Mouse (Mus musculus) stomach, postnatal 0 days (tissue): ENCODE measurements around the gene Cldn24. TPM values are rescaled to one million over a fixed set of nuclear protein-coding genes. Genes with fewer than 3 reads are reported as not detected.

Experiments used
- ATAC-seq: fragments of 200-750 bp; cut with Nextera tagmentation; 2 replicates; pipeline ENCODE4 v1.8.0; 2017; ENCODE audit not compliant: low FRiP score, low TSS enrichment
- DNase-seq: peaks from one replicate; pipeline ENCODE4 v3.0.0-alpha.2; 2016; ENCODE audit warnings: low spot score
- H3K27ac ChIP-seq: fragments of 300-500 bp; sonication (generic); replicated peaks from 2 replicates; pipeline ENCODE4 v1.5.1; 2014; ENCODE audit warnings: mild to moderate bottlenecking, control low read depth
- H3K27me3 ChIP-seq: fragments of 300-500 bp; sonication (generic); 2 replicates; pipeline ENCODE4 v1.6.1; 2014; ENCODE audit warnings: low read length; ENCODE audit not compliant: control insufficient read depth, insufficient read depth
- H3K36me3 ChIP-seq: fragments of 300-500 bp; sonication (generic); 2 replicates; pipeline ENCODE4 v1.6.1; 2014; ENCODE audit warnings: low read length, mixed read lengths; ENCODE audit not compliant: control insufficient read depth, insufficient read depth
- H3K4me1 ChIP-seq: fragments of 300-500 bp; sonication (generic); replicated peaks from 2 replicates; pipeline ENCODE4 v1.6.1; 2014; ENCODE audit warnings: antibody characterized with exemption; ENCODE audit not compliant: control insufficient read depth, insufficient read depth
- H3K4me2 ChIP-seq: fragments of 300-500 bp; sonication (generic); replicated peaks from 2 replicates; pipeline ENCODE4 v1.6.1; 2014; ENCODE audit warnings: low read depth, mild to moderate bottlenecking, control low read depth, moderate library complexity
- H3K4me3 ChIP-seq: fragments of 300-500 bp; sonication (generic); 2 replicates; pipeline ENCODE4 v1.5.1; 2014; ENCODE audit warnings: low read depth, low read length, control low read depth
- H3K9ac ChIP-seq: fragments of 300-500 bp; sonication (generic); 2 replicates; pipeline ENCODE4 v1.6.1; 2014; ENCODE audit warnings: mild to moderate bottlenecking, low read length, control low read depth, mixed read lengths
- H3K9me3 ChIP-seq: fragments of 300-500 bp; sonication (generic); 2 replicates; pipeline ENCODE4 v1.6.1; 2016; ENCODE audit warnings: low read length; ENCODE audit not compliant: control insufficient read depth
- CTCF ChIP-seq: IDR thresholded peaks from 2 replicates; pipeline ENCODE4 v1.5.1; 2016; ENCODE audit warnings: antibody characterized with exemption, low read depth, mild to moderate bottlenecking, moderate library complexity
- EP300 ChIP-seq: optimal IDR thresholded peaks from 2 replicates; pipeline ENCODE3; 2016; ENCODE audit warnings: antibody characterized with exemption
- WGBS: fragments of 180-500 bp; shearing (Covaris S2); extraction: QIAGEN DNeasy Blood & Tissue Kit; methylation state at CpG from one replicate; pipeline ENCODE4 v1.1.7; 2014; 5-methylcytosine and 5-hydroxymethylcytosine counted together
- polyA plus RNA-seq: library from polyadenylated mRNA; unstranded; fragments of >200 nt; fragmentation: Nextera tagmentation; extraction: Ambion mirVana; gene quantifications from 2 replicates; pipeline ENCODE4 v1.2.1, GENCODE M21; 2015

Cldn24 gene
- polyA plus RNA-seq, 1 experiment from 2014 or later: not detected

DNA sequence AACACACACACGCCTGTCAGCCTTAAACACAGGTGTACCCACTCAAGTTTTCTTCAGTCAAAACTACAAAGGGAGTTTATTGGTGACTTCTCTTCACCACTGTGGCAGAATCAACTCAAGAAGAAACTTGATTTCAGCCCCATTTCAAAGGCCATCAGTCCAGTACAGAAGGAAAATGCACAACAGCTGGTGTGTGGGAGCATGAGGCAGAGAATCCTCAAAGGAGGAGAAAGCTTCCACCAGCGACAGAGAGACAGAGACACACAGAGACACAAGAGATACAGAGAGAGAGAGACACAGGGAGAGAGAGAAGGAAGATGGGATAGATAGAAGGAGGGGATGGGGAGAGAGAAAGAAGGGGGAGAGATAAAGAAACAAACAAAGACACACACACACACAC, 19.6 kb upstream of the Cldn24 start:
- Histone ChIP-seq H3K9ac (no peak overlapping the region), H3K4me3 (no peak overlapping the region), H3K36me3 (no peaks in the 10 kb centered on the region), H3K4me2 (no peak overlapping the region), H3K4me1 (no peaks in the 10 kb centered on the region), H3K27me3 (no peaks in the 10 kb centered on the region), H3K9me3 (no peaks in the 10 kb centered on the region), H3K27ac (no peak overlapping the region)
- ATAC-seq (no peak), DNase-seq (no peak)
- TF ChIP-seq EP300 (no peak), CTCF (no peak)
- 81% methylated on average over 2 of the region's 2 CpGs for WGBS

DNA sequence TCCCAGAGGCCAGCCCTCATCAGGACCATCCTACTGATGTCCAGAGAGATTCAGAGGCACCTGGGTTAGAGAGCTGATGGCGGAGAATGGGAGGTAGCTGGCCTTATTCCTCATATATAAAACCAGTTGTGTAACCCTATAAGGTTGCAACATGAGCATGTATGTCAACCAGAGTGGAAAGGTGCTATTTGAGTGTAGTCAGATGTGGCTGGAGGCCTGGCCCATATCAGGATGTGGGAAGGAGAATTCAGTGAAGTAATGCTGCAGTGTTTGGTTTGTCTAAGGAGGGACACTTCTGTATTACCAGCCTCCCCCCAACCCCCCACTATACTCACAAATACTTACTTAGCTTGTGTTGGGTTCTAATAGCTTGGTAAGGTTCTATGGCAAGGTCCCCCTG, 17.7 kb upstream of the Cldn24 start:
- 81% methylated on average over 1 of the region's 1 CpGs for WGBS
- H3K27ac ChIP-seq: no peak overlapping the region
- H3K4me1 ChIP-seq: no peaks in the 10 kb centered on the region
- H3K4me3 ChIP-seq: no peak overlapping the region
- ATAC-seq (no peak), DNase-seq (no peak)
- no peaks in the 10 kb centered on the region for H3K36me3 ChIP-seq
- TF ChIP-seq EP300 (no peak), CTCF (no peak)
- H3K9ac ChIP-seq: no peak overlapping the region
- no peaks in the 10 kb centered on the region for H3K9me3 ChIP-seq
- no peak overlapping the region for H3K4me2 ChIP-seq
- H3K27me3 ChIP-seq: no peaks in the 10 kb centered on the region

DNA sequence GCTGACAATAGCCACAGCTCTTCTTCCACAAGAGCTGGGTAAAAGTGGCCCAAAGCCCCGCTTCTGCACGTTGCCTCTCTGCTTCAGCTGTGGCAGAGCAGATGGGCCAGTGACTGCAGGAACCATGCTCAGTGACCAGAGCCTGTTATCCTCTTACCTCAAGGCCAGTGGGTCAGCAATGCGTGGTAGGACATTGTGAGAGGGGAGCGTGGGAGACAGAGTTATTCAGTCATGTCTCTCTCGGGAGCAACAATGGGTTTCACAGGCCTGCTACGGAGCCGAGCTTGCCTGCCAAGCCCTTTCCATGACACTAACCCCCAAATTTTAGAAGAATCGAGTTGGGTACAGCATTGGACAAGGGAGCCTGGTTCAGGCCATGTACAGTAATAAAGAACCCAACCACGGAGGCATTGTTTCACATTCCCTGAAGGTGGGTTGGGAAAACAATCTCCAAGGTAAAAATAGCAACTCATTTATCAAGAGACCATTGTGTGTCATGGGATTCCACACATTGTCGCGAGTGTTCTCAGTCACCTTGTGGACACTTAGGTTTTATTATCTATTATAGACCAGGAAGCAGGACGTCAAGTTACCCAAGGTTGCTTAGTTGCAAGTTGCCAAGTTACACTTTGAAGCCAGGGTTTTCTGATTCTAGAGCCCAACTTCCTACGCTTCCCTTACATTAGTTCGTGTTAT, 11.8 kb upstream of the Cldn24 start:
- Histone ChIP-seq H3K27ac (no peak overlapping the region), H3K4me1 (no peaks in the 10 kb centered on the region), H3K4me3 (no peak overlapping the region), H3K9me3 (no peaks in the 10 kb centered on the region), H3K9ac (no peak overlapping the region), H3K4me2 (no peak overlapping the region), H3K36me3 (no peaks in the 10 kb centered on the region), H3K27me3 (no peaks in the 10 kb centered on the region)
- TF ChIP-seq EP300: no peak
- TF ChIP-seq CTCF: no peak
- DNase-seq: no peak
- no peak for ATAC-seq
- 81% methylated on average over 14 of the region's 14 CpGs for WGBS

DNA sequence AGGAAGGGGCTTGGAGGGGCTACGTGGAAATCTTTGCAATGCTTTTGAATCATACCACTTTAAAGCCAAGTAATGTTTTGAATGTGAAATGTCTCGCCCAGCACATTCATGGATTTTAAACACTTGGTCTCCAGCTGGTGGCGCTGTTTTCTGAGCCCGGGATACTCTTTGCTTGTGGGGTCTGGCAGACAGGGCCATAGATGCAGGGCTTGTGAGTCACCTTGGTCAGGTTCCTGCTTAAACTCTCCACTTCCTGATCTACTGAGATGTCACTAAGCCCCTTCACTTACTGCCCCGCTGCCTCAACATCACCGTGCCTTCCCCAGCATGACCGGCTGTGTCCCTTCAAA, 11.3 kb upstream of the Cldn24 start:
- H3K9me3 ChIP-seq: no peaks in the 10 kb centered on the region
- H3K27ac ChIP-seq: no peak overlapping the region
- WGBS: 85% methylated on average over 7 of the region's 7 CpGs
- DNase-seq: no peak
- TF ChIP-seq CTCF (peak; percentile 35), EP300 (no peak)
- no peak for ATAC-seq
- H3K4me2 ChIP-seq: no peak overlapping the region
- no peaks in the 10 kb centered on the region for H3K27me3 ChIP-seq
- H3K4me1 ChIP-seq: no peaks in the 10 kb centered on the region
- H3K4me3 ChIP-seq: no peak overlapping the region
- H3K36me3 ChIP-seq: no peaks in the 10 kb centered on the region
- no peak overlapping the region for H3K9ac ChIP-seq

DNA sequence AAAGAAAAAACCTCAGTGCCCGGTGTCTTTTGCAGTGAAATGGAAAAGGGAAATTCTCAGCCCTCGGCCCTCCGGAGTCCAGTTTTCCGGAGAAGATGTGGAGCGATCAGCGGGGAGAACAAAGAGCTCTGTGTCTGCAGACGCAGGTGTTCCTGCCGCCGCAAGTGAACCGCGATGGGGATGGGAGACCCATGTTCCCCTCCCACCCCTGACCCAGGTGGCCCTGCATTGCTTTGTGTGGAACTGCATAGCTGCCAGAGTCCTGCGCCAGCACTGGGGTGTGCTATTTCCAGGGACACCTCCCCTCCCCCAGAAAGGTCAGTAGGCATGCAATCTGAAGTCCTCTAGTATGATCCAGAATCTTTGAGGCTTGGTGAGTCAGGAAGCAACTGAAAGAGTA, 10.7 kb upstream of the Cldn24 start:
- Histone ChIP-seq H3K27ac (no peak overlapping the region), H3K9ac (no peak overlapping the region), H3K4me2 (no peak overlapping the region), H3K9me3 (no peaks in the 10 kb centered on the region), H3K4me1 (no peaks in the 10 kb centered on the region), H3K4me3 (no peak overlapping the region), H3K36me3 (no peaks in the 10 kb centered on the region), H3K27me3 (no peaks in the 10 kb centered on the region)
- DNase-seq (no peak), ATAC-seq (no peak)
- WGBS: 83% methylated on average over 12 of the region's 12 CpGs
- no peak for TF ChIP-seq EP300

DNA sequence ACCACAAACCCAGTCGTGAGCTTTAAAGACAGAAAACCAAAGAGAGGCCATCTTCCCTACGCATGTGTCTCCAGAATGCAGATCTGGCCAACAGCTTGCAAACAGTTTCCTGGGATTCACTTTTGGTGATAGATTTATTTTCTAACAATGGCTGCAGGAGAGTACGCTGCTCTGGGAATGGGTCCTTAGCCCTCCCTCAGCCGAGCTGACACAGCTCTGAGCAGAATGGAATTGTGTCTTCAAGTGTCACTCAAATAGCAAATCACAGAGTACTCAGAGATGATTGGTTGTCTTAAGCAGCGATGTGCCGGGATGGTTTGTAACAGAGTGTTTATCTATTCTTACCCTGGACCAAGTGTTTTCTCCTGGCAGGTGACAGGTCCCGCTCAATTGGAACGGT, 2.9 kb upstream of the Cldn24 start:
- WGBS: 87% methylated on average over 8 of the region's 8 CpGs
- Histone ChIP-seq H3K36me3 (no peaks in the 10 kb centered on the region), H3K27me3 (no peaks in the 10 kb centered on the region), H3K27ac (no peak overlapping the region), H3K9ac (no peak overlapping the region), H3K4me3 (no peak overlapping the region), H3K4me2 (no peak overlapping the region), H3K4me1 (no peaks in the 10 kb centered on the region), H3K9me3 (no peaks in the 10 kb centered on the region)
- ATAC-seq (no peak), DNase-seq (no peak)
- TF ChIP-seq EP300 (no peak), CTCF (no peak)
